Mouse (Mus musculus): Measurements from ENCODE around the gene Tssk3. TPM values are rescaled to one million over a fixed set of nuclear protein-coding genes. Genes with fewer than 3 reads are reported as not detected.

Tssk3 gene
- polyA plus RNA-seq, 1 experiment from 2014 or later: not detected

DNA sequence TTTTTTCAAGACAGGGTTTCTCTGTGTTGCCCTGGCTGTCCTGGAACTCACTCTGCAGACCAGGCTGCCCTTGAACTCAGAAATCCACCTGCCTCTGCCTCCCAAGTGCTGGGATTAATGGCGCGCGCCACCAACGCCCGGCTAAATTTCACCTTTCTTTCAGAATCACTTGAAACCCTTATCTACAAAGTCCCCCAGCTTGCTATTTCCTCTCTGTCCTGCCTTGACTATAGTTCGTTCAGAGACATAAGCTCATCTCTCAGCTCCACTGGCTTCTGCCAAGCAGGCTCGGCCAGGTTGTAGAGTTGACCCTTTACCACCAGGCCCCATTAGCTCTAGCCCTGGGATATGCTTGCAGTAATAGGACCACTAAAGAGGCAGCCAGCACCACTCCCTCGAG is 43.5 kb downstream of the Tssk3 start:
- Histone ChIP-seq H3K36me3 (ENCODE audit: control insufficient read depth, insufficient read depth, low read length) (no peaks in the 10 kb centered on the region), H3K27ac (ENCODE audit: low read depth, low read length) (no peak overlapping the region), H3K4me3 (ENCODE audit: low read depth, low read length) (no peak overlapping the region), H3K9ac (ENCODE audit: low read length) (no peak overlapping the region), H3K4me2 (ENCODE audit: low read length) (no peak overlapping the region), H3K27me3 (replicated peaks; ENCODE audit: control insufficient read depth, insufficient read depth, low read length) (no peaks in the 10 kb centered on the region; the same call in 1 of the 2 replicates), H3K4me1 (ENCODE audit: control insufficient read depth, insufficient read depth, low read length) (no peaks in the 10 kb centered on the region), H3K9me3 (replicated peaks; ENCODE audit: control insufficient read depth, low read length) (no peaks in the 10 kb centered on the region)
- DNase-seq (ENCODE audit: low spot score): no peak
- ATAC-seq: no peak
- WGBS: 86% methylated on average over 8 of the region's 8 CpGs

DNA sequence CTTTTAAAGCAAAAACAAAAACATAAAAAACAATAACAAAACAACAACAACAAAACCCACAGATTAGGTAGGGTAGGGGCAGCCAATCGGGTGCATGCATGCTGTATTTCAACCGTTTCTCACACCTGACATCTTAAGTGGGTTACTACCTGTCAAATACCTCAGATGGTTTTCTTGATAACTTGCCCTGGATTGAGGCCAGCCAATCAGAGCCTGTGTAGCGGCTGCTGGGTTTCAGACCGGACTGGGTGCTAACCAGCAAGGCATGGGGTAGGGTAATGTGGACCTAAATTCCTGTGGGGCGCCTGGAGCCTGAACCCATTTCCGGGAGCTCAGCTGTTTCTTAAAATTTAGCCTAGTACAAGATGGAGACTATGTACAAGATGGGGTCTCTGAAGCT is 49.7 kb downstream of the Tssk3 start:
- WGBS: 28% methylated on average over 6 of the region's 6 CpGs
- H3K4me3 ChIP-seq (ENCODE audit: low read depth, low read length): peak overlapping the region; percentile 42; the same call in 1 of the 2 replicates
- no peak for DNase-seq (ENCODE audit: low spot score)

DNA sequence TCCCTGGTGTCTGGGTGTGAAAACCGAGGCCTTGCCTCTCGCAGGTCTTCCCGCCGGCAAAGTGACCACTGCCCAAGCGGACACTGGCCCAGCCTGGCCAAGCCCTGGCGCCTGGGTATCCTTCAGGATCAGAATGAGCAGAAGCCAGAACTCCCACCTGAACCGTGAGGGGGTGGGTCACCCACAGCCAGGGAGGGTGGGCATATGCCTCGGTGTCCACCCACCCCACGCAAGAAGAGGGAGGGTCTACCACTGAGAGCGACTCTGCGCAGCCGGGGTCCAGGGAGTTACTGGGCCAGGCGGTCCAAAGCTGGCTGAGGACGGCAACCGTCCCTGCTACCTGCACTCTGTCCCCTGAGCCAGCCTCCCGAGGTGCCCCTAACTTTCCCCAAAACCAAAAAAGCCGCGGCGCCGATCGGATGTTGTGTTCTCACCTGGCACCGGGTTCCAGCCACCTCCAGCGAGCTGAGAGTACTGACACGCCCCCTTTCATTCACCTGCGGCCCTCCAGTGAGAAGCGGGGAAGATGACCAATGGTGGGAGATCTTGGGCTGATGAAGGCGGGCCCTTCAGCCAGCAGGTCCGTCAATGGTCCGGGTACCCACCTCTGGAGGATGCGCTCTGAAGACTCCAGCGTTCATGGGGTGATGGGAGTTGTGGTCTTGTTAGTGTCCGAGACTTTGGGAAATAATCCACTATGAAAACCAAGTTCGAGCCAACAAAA is 50.3 kb downstream of the Tssk3 start, which contains the start of gene Zbtb8b:
Gene Zbtb8b (minus strand): TSS at position 514 of the 724 bp plus-strand sequence.
- Histone ChIP-seq H3K27me3 (replicated peaks; ENCODE audit: control insufficient read depth, insufficient read depth, low read length) (peaks cover 23% of the 10 kb centered on the region), H3K4me2 (ENCODE audit: low read length) (peak within 1 kb of the TSS; percentile 59), H3K27ac (ENCODE audit: low read depth, low read length) (no peak within 1 kb of the TSS), H3K9me3 (replicated peaks; ENCODE audit: control insufficient read depth, low read length) (no peaks in the 10 kb centered on the region), H3K9ac (ENCODE audit: low read length) (peak within 1 kb of the TSS; percentile 55), H3K4me3 (ENCODE audit: low read depth, low read length) (peak within 1 kb of the TSS; percentile 42), H3K4me1 (ENCODE audit: control insufficient read depth, insufficient read depth, low read length) (0 out of 2 replicates have a peak, but pooled peaks cover 3% of the 10 kb centered on the region), H3K36me3 (ENCODE audit: control insufficient read depth, insufficient read depth, low read length) (no peaks in the 10 kb centered on the region)
- WGBS: under 1% methylated on average over 33 of the region's 33 CpGs
- ATAC-seq (peak; percentile 91), DNase-seq (ENCODE audit: low spot score) (peak; percentile 81)

More for the DNA sequence above, 49.7 kb downstream of the Tssk3 start:
- Histone ChIP-seq H3K36me3 (ENCODE audit: control insufficient read depth, insufficient read depth, low read length) (no peaks in the 10 kb centered on the region), H3K27me3 (replicated peaks; ENCODE audit: control insufficient read depth, insufficient read depth, low read length) (peaks cover 23% of the 10 kb centered on the region), H3K4me2 (ENCODE audit: low read length) (peak overlapping the region; percentile 59), H3K4me1 (ENCODE audit: control insufficient read depth, insufficient read depth, low read length) (0 out of 2 replicates have a peak, but pooled peaks cover 3% of the 10 kb centered on the region), H3K27ac (ENCODE audit: low read depth, low read length) (no peak overlapping the region), H3K9me3 (replicated peaks; ENCODE audit: control insufficient read depth, low read length) (no peaks in the 10 kb centered on the region), H3K9ac (ENCODE audit: low read length) (no peak overlapping the region)
- ATAC-seq: no peak

Other genes starting within 250 kb of the Tssk3 start
- gene C77080, start 229.6 kb downstream of the Tssk3 start, polyA plus RNA-seq (2014; fragmentation: Nextera tagmentation; extraction: Ambion mirVana): 3.6 and 4.2 TPM in 2 replicates
- 0.14 and 0.24 TPM in 2 replicates for gene Sync, start 203.4 kb downstream of the Tssk3 start, polyA plus RNA-seq (2014; fragmentation: Nextera tagmentation; extraction: Ambion mirVana)
- gene Rbbp4, start 155.7 kb downstream of the Tssk3 start, polyA plus RNA-seq (2014; fragmentation: Nextera tagmentation; extraction: Ambion mirVana): 428 and 447 TPM in 2 replicates
- 27.7 and 37.1 TPM in 2 replicates for gene Zbtb8os, start 155.3 kb downstream of the Tssk3 start, polyA plus RNA-seq (2014; fragmentation: Nextera tagmentation; extraction: Ambion mirVana)
- 5.8 and 6.6 TPM in 2 replicates for gene Zbtb8a, start 112.9 kb downstream of the Tssk3 start, polyA plus RNA-seq (2014; fragmentation: Nextera tagmentation; extraction: Ambion mirVana)
- gene Zbtb8b, start 50.2 kb downstream of the Tssk3 start, polyA plus RNA-seq (2014; fragmentation: Nextera tagmentation; extraction: Ambion mirVana): 6.5 and 8.0 TPM in 2 replicates
- 35.4 and 38.1 TPM in 2 replicates for gene Bsdc1, start 29.4 kb downstream of the Tssk3 start, polyA plus RNA-seq (2014; fragmentation: Nextera tagmentation; extraction: Ambion mirVana)
- not detected in 2 replicates for gene Fam229a, start 168 bp upstream of the Tssk3 start, polyA plus RNA-seq (2014; fragmentation: Nextera tagmentation; extraction: Ambion mirVana)
- gene Marcksl1, start 22.6 kb upstream of the Tssk3 start, polyA plus RNA-seq (2014; fragmentation: Nextera tagmentation; extraction: Ambion mirVana): 1,632 and 1,731 TPM in 2 replicates
- gene Hdac1, start 51.7 kb upstream of the Tssk3 start, polyA plus RNA-seq (2014; fragmentation: Nextera tagmentation; extraction: Ambion mirVana): 132 and 154 TPM in 2 replicates
- gene Lck, start 82.6 kb upstream of the Tssk3 start, polyA plus RNA-seq (2014; fragmentation: Nextera tagmentation; extraction: Ambion mirVana): 8.2 and 9.0 TPM in 2 replicates
- not detected in 2 replicates for gene Fam167b, start 87.5 kb upstream of the Tssk3 start, polyA plus RNA-seq (2014; fragmentation: Nextera tagmentation; extraction: Ambion mirVana)
- gene Eif3i, start 109.6 kb upstream of the Tssk3 start, polyA plus RNA-seq (2014; fragmentation: Nextera tagmentation; extraction: Ambion mirVana): 259 and 316 TPM in 2 replicates
- 144 and 179 TPM in 2 replicates for gene Tmem234, start 109.6 kb upstream of the Tssk3 start, polyA plus RNA-seq (2014; fragmentation: Nextera tagmentation; extraction: Ambion mirVana)
- gene Dcdc2b, start 123.2 kb upstream of the Tssk3 start, polyA plus RNA-seq (2014; fragmentation: Nextera tagmentation; extraction: Ambion mirVana): 2.2 and 3.2 TPM in 2 replicates
- 23.6 and 29.4 TPM in 2 replicates for gene Iqcc, start 128.1 kb upstream of the Tssk3 start, polyA plus RNA-seq (2014; fragmentation: Nextera tagmentation; extraction: Ambion mirVana)
- 112 and 115 TPM in 2 replicates for gene Ccdc28b, start 132.9 kb upstream of the Tssk3 start, polyA plus RNA-seq (2014; fragmentation: Nextera tagmentation; extraction: Ambion mirVana)
- gene Txlna, start 150.0 kb upstream of the Tssk3 start, polyA plus RNA-seq (2014; fragmentation: Nextera tagmentation; extraction: Ambion mirVana): 65.4 and 71.6 TPM in 2 replicates
- gene Kpna6, start 181.7 kb upstream of the Tssk3 start, polyA plus RNA-seq (2014; fragmentation: Nextera tagmentation; extraction: Ambion mirVana): 16.5 TPM in 2 replicates
- gene Tmem39b, start 205.8 kb upstream of the Tssk3 start, polyA plus RNA-seq (2014; fragmentation: Nextera tagmentation; extraction: Ambion mirVana): 42.0 and 47.4 TPM in 2 replicates

Measured in forebrain, embryonic 14.5 days (tissue).